Mouse (Mus musculus) embryonic facial prominence, embryonic 13.5 days (tissue): Measurements from ENCODE around the gene Slc44a5. TPM values are rescaled to one million over a fixed set of nuclear protein-coding genes. Genes with fewer than 3 reads are reported as not detected.

Experiments
- ATAC-seq: fragments of 200-750 bp; cut with Nextera tagmentation; 2 replicates; pipeline ENCODE4 v1.8.0; 2017; ENCODE audit warnings: low read depth; ENCODE audit not compliant: insufficient number of reproducible peaks, insufficient read depth, low FRiP score, low TSS enrichment
- H3K27ac ChIP-seq: fragments of 300-500 bp; sonication (generic); 2 replicates; pipeline ENCODE4 v1.5.1; 2015; ENCODE audit warnings: moderate library complexity, mild to moderate bottlenecking, inconsistent platforms
- H3K27me3 ChIP-seq: fragments of 300-500 bp; sonication (generic); 2 replicates; pipeline ENCODE4 v1.6.1; 2015; ENCODE audit warnings: mild to moderate bottlenecking, inconsistent platforms
- H3K36me3 ChIP-seq: fragments of 300-500 bp; sonication (generic); 2 replicates; pipeline ENCODE4 v1.6.1; 2015; ENCODE audit warnings: mild to moderate bottlenecking, inconsistent platforms
- H3K4me1 ChIP-seq: fragments of 300-500 bp; sonication (generic); 2 replicates; pipeline ENCODE4 v1.6.1; 2015; ENCODE audit warnings: inconsistent platforms
- H3K4me2 ChIP-seq: fragments of 300-500 bp; sonication (generic); 2 replicates; pipeline ENCODE4 v1.6.1; 2015; ENCODE audit warnings: moderate library complexity, mild to moderate bottlenecking, inconsistent platforms
- H3K4me3 ChIP-seq: fragments of 300-500 bp; sonication (generic); 2 replicates; pipeline ENCODE4 v1.5.1; 2015; ENCODE audit warnings: mild to moderate bottlenecking, inconsistent platforms
- H3K9ac ChIP-seq: fragments of 300-500 bp; sonication (generic); 2 replicates; pipeline ENCODE4 v1.6.1; 2015; ENCODE audit warnings: mild to moderate bottlenecking, inconsistent platforms
- H3K9me3 ChIP-seq: fragments of 300-500 bp; sonication (generic); 2 replicates; pipeline ENCODE4 v1.6.1; 2016; ENCODE audit warnings: inconsistent platforms
- WGBS: fragments of 180-500 bp; shearing (Covaris S2); methylation state at CpG from one replicate; pipeline ENCODE4 v1.1.7; 2015; ENCODE audit warnings: mixed read lengths; 5-methylcytosine and 5-hydroxymethylcytosine counted together
- polyA plus RNA-seq: library from polyadenylated mRNA; unstranded; fragments of >200 nt; fragmentation: Nextera tagmentation; extraction: Ambion mirVana; gene quantifications from 2 replicates; pipeline ENCODE4 v1.2.1, GENCODE M21; 2015

Gene Slc44a5
- polyA plus RNA-seq, 1 experiment from 2014 or later = 2.2 TPM

- H3K27me3 ChIP-seq = no peaks in the 10 kb centered on the region
- H3K4me2 ChIP-seq = no peak overlapping the region
- H3K9ac ChIP-seq = no peak overlapping the region
- no peaks in the 10 kb centered on the region for H3K9me3 ChIP-seq
- no peaks in the 10 kb centered on the region for H3K36me3 ChIP-seq
- ATAC-seq = no peak
- H3K4me3 ChIP-seq = no peak overlapping the region
- WGBS = 90% methylated on average over 7 of the region's 7 CpGs
- no peaks in the 10 kb centered on the region for H3K4me1 ChIP-seq
- H3K27ac ChIP-seq = no peak overlapping the region
These were observed 201.5 kb downstream of the Slc44a5 start for GRCm38 (mm10) chr3:154174766-154175165.

DNA sequence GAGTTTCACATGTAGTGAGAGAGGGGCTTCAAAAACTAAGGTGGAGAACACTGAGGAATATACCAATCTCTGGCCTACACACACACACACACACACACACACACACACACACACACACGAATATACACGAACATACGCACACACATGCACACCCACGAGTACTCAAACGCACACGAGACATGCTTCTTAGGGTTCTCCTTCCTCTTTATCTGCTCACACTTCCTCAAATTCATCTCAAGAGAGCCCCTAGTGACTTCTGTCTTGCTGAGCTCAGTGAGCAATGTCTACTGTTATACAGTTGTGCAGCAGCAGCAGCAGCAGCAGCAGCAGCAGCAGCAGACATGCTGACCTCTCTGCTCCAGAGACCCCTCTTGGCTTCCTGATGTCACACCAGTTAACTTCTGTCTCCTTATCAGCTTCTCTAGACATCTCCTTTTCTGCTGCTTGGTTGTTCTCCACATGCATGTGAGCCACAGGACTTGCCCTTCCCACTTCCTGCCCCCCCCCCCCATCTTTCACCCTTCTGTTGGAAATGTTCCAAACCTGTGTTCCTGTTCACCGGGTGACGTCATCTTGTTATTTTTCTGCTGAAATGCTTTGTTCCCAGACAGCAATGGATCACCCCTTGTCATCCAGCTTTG lies 204.5 kb downstream of the Slc44a5 start:
- WGBS = 79% methylated on average over 8 of the region's 8 CpGs
- Histone ChIP-seq H3K4me3 (no peak overlapping the region), H3K4me1 (no peaks in the 10 kb centered on the region), H3K27me3 (no peaks in the 10 kb centered on the region), H3K36me3 (no peaks in the 10 kb centered on the region), H3K9ac (no peak overlapping the region), H3K9me3 (no peaks in the 10 kb centered on the region), H3K4me2 (no peak overlapping the region), H3K27ac (no peak overlapping the region)
- ATAC-seq = no peak

DNA sequence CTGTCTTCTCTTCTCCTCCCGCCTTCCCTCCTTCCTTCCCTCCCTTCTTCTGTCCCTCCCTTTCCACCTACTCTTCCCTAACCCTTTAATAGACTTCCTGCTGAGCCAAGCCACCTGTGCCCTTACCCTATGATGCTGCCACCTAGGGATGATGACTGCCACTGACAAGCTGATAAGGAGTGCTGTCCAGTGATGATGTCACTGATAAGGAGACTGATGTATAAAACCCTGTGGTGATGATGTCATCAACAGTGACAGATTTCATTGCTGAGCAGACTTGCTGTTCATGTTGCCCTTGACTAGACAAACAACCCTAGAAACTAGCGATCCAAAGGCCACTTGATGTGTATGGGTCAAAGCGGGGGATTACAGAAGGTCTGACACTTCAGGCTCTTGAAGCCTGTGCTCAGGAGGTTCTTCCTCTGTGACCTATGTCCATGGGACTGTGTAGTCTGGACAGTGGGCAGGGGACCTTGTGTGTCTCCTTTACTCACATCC lies 206.2 kb downstream of the Slc44a5 start:
- 94% methylated on average over 2 of the region's 3 CpGs for WGBS
- Histone ChIP-seq H3K9me3 (no peaks in the 10 kb centered on the region), H3K9ac (no peak overlapping the region)

DNA sequence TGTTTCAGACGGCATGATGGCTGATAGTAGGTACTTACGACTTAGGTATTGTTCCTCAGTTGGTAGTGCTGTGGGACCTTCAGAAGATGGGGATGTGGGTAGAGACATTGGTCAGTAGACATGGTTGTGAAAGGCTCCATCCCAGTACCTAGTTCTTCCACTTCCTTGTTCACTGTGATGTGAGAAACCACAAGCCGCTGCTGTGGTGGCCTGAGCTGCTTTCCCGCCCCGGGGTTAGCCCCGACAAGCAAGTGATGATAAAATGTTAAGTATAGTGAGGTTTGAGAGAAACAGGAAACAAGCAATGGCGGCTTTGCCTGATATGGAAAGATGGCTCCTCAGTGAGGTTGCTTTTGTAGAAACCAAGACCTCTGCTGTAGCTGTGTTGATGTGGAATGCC lies 209.8 kb downstream of the Slc44a5 start:
- Histone ChIP-seq H3K27me3 (no peaks in the 10 kb centered on the region), H3K4me2 (no peak overlapping the region), H3K4me3 (no peak overlapping the region), H3K4me1 (peaks cover 12% of the 10 kb centered on the region), H3K9me3 (no peaks in the 10 kb centered on the region), H3K9ac (no peak overlapping the region), H3K27ac (no peak overlapping the region), H3K36me3 (no peaks in the 10 kb centered on the region)
- WGBS = 90% methylated on average over 7 of the region's 7 CpGs
- no peak for ATAC-seq

More for the DNA sequence above, 206.2 kb downstream of the Slc44a5 start:
- H3K4me1 ChIP-seq = no peaks in the 10 kb centered on the region
- no peaks in the 10 kb centered on the region for H3K27me3 ChIP-seq
- no peak overlapping the region for H3K4me3 ChIP-seq
- ATAC-seq = no peak
- no peak overlapping the region for H3K27ac ChIP-seq
- no peaks in the 10 kb centered on the region for H3K36me3 ChIP-seq
- no peak overlapping the region for H3K4me2 ChIP-seq

DNA sequence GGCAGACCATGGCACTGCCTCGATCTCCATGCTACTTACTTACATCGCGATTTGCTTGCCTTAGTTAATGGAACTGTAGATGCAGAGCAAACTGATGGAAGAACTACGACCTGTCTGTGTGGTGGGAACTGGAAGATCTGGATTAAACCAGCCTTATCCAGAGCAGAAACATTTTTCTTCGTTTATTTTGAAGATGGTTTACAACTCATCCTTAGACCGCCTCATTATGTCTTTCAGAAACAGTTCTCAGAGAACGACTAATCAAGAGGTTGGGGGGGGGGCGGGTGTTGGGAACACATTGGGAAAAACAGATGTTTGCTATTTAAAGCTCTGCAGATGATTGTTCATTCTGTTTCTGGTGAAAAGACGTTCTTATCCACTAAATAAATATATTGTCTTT lies 210.7 kb downstream of the Slc44a5 start:
- no peaks in the 10 kb centered on the region for H3K36me3 ChIP-seq
- ATAC-seq = no peak

DNA sequence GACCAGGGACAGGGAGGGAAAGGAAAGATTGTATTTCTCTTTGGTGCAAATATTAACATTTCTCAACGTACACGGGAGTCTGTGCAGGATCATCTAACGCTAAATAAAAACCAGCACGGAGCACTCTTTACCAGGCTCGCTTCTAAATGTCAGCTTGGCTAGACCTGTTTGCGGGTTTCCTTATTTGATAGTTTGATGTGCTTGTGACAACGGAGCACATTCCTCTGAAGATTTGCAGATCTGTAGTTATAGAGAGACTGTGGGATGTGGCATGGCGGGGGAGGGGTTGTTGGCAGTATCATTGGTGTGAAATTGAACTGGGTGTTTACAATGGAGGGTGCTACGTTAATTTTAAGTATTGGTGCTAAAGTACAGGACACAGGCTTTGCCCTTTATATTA lies 215.4 kb downstream of the Slc44a5 start:
- no peak overlapping the region for H3K9ac ChIP-seq
- WGBS = 39% methylated on average over 9 of the region's 9 CpGs
- H3K4me1 ChIP-seq = peaks cover 20% of the 10 kb centered on the region
- 0 out of 2 replicates have a peak, but pooled peaks cover 4% of the 10 kb centered on the region for H3K27me3 ChIP-seq
- no peaks in the 10 kb centered on the region for H3K36me3 ChIP-seq
- no peak for ATAC-seq
- no peak overlapping the region for H3K27ac ChIP-seq
- no peak overlapping the region for H3K4me2 ChIP-seq
- no peak overlapping the region for H3K4me3 ChIP-seq
- no peaks in the 10 kb centered on the region for H3K9me3 ChIP-seq

More for the DNA sequence above, 210.7 kb downstream of the Slc44a5 start:
- WGBS = 69% methylated on average over 9 of the region's 9 CpGs
- Histone ChIP-seq H3K27ac (0 out of 2 replicates have a peak overlapping the region, but pooled peaks have one; percentile 11), H3K4me1 (peaks cover 17% of the 10 kb centered on the region), H3K4me2 (no peak overlapping the region), H3K4me3 (no peak overlapping the region), H3K27me3 (no peaks in the 10 kb centered on the region), H3K9ac (no peak overlapping the region), H3K9me3 (no peaks in the 10 kb centered on the region)

DNA sequence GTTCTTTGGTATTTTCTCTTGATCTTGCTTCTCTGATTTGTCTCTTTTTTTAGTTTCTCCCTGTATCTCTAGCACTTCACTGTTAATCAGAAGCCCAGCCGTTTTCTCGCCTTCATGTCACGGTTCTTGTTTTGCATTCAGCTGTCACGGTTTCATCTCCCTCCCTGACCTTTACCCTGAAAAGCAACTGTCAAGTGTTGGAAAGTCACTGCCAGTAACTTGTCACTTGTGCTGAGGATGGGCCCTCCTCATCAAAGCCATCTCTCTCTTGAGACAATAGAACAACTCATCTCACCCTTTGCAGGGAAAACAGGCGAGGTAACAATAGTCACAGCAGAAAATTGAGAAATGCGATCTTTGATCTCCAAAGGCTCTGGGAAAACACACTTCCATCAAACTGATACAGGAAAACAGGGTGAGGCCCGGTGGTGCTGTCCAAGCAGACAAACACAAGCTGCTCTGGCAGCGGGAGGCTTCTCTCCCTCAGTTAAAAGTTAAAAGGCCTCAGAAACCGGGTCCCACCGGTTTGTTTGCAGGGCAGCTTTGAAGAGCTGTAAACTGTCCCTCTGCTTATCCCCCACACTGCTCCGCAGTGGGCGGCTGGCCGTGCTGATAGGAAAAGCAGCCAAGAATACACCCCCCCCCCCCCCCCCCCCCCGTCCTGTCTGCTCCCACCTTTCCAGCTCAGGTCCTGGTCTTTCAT lies 219.2 kb downstream of the Slc44a5 start:
- no peak overlapping the region for H3K9ac ChIP-seq
- H3K4me2 ChIP-seq = no peak overlapping the region
- H3K27ac ChIP-seq = no peak overlapping the region
- H3K9me3 ChIP-seq = no peaks in the 10 kb centered on the region
- H3K36me3 ChIP-seq = no peaks in the 10 kb centered on the region
- H3K27me3 ChIP-seq = 0 out of 2 replicates have a peak, but pooled peaks cover 4% of the 10 kb centered on the region
- no peak overlapping the region for H3K4me3 ChIP-seq
- WGBS = 16% methylated on average over 14 of the region's 14 CpGs
- peaks cover 28% of the 10 kb centered on the region for H3K4me1 ChIP-seq
- ATAC-seq = no peak

DNA sequence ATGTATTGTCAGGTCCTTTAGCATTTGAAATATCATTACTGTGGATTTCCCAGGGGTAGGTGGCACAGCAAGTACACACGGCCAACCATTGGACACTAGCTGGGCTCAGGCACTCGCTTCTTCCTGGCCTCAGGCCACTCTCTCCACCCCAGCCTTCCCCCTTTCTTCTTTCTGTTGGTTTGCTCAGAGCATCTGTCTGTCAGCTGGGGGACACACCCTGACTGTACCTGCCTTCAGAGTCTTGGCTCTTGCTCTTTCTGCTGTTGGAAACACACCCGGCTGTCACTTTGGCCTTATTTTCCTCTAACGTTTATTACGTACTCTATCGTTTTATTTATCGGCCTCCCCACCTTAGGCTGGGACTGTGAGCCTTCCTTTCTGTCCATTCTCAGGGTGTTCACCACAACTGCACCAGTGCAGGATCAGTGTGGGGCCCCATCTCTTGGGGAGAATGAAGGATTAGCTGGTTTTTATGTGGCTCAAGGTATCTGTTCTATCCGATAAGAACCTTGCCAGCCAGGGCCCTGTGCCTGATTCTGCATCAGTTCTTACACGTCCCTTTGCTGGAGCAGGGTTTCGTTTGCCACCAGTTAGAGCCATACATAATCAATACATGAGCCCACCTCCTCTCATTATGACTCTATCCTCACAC lies 220.1 kb downstream of the Slc44a5 start:
- WGBS = 58% methylated on average over 10 of the region's 10 CpGs
- no peak overlapping the region for H3K9ac ChIP-seq

DNA sequence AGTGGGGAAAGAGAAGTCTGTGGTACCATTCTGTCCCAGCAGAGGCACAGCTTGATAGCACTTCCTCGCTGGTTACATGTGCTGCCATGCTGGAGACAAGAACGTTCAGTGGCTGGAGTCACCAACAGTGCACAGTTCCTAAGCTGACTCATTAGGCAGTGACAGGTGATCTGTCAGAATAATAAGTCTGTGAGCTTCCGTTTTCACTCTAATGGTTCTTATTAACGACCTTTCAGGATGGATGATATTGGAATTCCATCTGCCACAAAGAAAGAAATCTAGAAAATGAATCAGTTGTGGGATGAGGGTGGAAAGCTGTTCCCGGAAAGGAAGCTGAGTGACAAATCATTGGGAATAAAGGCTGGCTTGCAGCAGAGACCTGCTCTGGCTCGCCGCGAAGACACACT lies 227.2 kb downstream of the Slc44a5 start:
- Histone ChIP-seq H3K27me3 (no peaks in the 10 kb centered on the region), H3K27ac (no peak overlapping the region), H3K4me1 (peaks cover 4% of the 10 kb centered on the region; the same call in 1 of the 2 replicates), H3K9me3 (no peaks in the 10 kb centered on the region), H3K4me2 (no peak overlapping the region), H3K36me3 (no peaks in the 10 kb centered on the region), H3K4me3 (no peak overlapping the region), H3K9ac (no peak overlapping the region)
- ATAC-seq = no peak
- 72% methylated on average over 8 of the region's 8 CpGs for WGBS

More for the DNA sequence above, 220.1 kb downstream of the Slc44a5 start:
- Histone ChIP-seq H3K4me2 (no peak overlapping the region), H3K27me3 (0 out of 2 replicates have a peak, but pooled peaks cover 4% of the 10 kb centered on the region), H3K36me3 (no peaks in the 10 kb centered on the region), H3K4me3 (no peak overlapping the region), H3K9me3 (no peaks in the 10 kb centered on the region), H3K4me1 (peaks cover 23% of the 10 kb centered on the region), H3K27ac (no peak overlapping the region)
- no peak for ATAC-seq

DNA sequence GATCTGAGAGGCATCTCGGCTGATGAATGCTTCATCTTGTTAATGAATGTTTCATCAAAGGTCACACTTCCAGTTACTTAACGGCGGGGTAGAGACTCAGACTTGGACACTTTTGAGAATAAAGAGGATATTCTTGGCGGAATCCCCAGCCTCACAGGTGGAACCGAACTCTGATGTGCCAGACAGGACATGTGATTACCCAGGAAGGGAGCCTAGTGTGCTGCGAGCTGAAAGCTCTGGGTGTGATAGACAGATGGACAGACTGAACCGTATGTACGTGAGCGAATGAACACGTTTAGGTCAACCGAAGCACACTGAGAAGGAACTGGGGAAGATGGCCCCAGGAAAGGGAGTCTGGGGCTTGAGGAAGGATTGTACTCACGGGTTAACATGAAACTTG lies 228.6 kb downstream of the Slc44a5 start:
- Histone ChIP-seq H3K9ac (no peak overlapping the region), H3K27ac (peak overlapping the region; percentile 16; the same call in 1 of the 2 replicates), H3K27me3 (no peaks in the 10 kb centered on the region), H3K4me2 (no peak overlapping the region), H3K4me3 (no peak overlapping the region), H3K9me3 (no peaks in the 10 kb centered on the region), H3K36me3 (no peaks in the 10 kb centered on the region), H3K4me1 (no peaks in the 10 kb centered on the region; the same call in 1 of the 2 replicates)
- WGBS = 88% methylated on average over 12 of the region's 12 CpGs
- no peak for ATAC-seq

DNA sequence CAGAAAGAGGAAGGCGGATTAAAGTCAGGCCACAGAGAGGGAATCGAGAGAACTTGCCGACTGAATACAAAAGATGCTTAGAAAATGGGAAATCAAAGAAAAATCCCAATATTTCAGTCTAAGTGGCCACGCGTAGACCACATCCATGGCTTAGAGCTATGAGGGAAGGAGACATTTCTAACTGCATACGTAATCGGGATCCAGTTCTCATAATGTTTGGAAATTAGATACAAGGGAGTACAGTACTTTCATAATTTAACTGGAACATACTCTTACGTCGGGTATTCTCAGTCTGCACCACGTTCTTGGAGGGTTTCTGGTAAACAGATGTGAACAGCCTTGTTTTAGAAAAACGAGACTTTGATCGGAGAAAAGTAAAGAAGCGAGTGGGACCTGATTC lies 229.1 kb downstream of the Slc44a5 start:
- WGBS = 70% methylated on average over 13 of the region's 13 CpGs
- H3K27ac ChIP-seq = peak overlapping the region; percentile 16; the same call in 1 of the 2 replicates
- no peak overlapping the region for H3K9ac ChIP-seq
- ATAC-seq = no peak
- no peaks in the 10 kb centered on the region; the same call in 1 of the 2 replicates for H3K4me1 ChIP-seq
- H3K36me3 ChIP-seq = no peaks in the 10 kb centered on the region
- H3K27me3 ChIP-seq = no peaks in the 10 kb centered on the region
- H3K9me3 ChIP-seq = no peaks in the 10 kb centered on the region
- no peak overlapping the region for H3K4me2 ChIP-seq
- H3K4me3 ChIP-seq = no peak overlapping the region
